Mouse (Mus musculus) MEL (cell line): Measurements from ENCODE around the gene Ppfibp1. TPM values are rescaled to one million over a fixed set of nuclear protein-coding genes. Genes with fewer than 3 reads are reported as not detected.

ENCODE experiments used
- DNase-seq: peaks from one replicate; pipeline ENCODE4 v3.0.0; 2011; ENCODE audit warnings: low read depth, low spot score
- H3K27ac ChIP-seq: 2 replicates; pipeline ENCODE4 v1.5.1; 2012; ENCODE audit warnings: low read depth, mild to moderate bottlenecking, control low read depth, low read length, moderate library complexity; ENCODE audit not compliant: control insufficient read depth
- H3K27me3 ChIP-seq, 2 experiments: fragments of 150-350 bp in 1 of 2; sonication (generic) in 1 of 2; 2 replicates each; pipeline ENCODE4 v1.6.1; 2012; ENCODE audit warnings: low read length in 2 of 2, mild to moderate bottlenecking in 2 of 2, improper control_type of control experiment in 1 of 2, moderate library complexity in 1 of 2; ENCODE audit not compliant: insufficient read depth in 2 of 2, control insufficient read depth in 1 of 2
- H3K36me3 ChIP-seq, 2 experiments: 2 replicates each; pipeline ENCODE4 v1.6.1; 2012 to 2014; ENCODE audit warnings: low read length in 2 of 2, improper control_type of control experiment in 1 of 2, inconsistent platforms in 1 of 2, mild to moderate bottlenecking in 1 of 2; ENCODE audit not compliant: insufficient read depth in 2 of 2, control insufficient read depth in 1 of 2
- H3K4me1 ChIP-seq, 2 experiments: fragments of 150-350 bp in 1 of 2; sonication (generic) in 1 of 2; 2 replicates each; pipeline ENCODE4 v1.6.1; 2012; ENCODE audit warnings: low read length in 2 of 2, improper control_type of control experiment in 1 of 2, mild to moderate bottlenecking in 1 of 2; ENCODE audit not compliant: insufficient read depth in 2 of 2, control insufficient read depth in 1 of 2
- H3K4me3 ChIP-seq, 2 experiments: fragments of 150-350 bp in 1 of 2; sonication (generic) in 1 of 2; 2 replicates each; pipeline ENCODE4 v1.5.1; 2012; ENCODE audit warnings: low read depth in 2 of 2, low read length in 2 of 2, mild to moderate bottlenecking in 2 of 2, moderate library complexity in 2 of 2, control low read depth in 1 of 2, improper control_type of control experiment in 1 of 2; ENCODE audit not compliant: control insufficient read depth in 1 of 2, insufficient read depth in 1 of 2
- H3K79me2 ChIP-seq: 2 replicates; pipeline ENCODE4 v1.6.1; 2012; ENCODE audit warnings: mild to moderate bottlenecking, low read length, moderate library complexity; ENCODE audit not compliant: control insufficient read depth, poor library complexity, insufficient read depth
- H3K9ac ChIP-seq: 2 replicates; pipeline ENCODE4 v1.6.1; 2012; ENCODE audit warnings: low read depth, mild to moderate bottlenecking, control low read depth, low read length, moderate library complexity; ENCODE audit not compliant: control insufficient read depth, poor library complexity, severe bottlenecking
- H3K9me3 ChIP-seq: fragments of 150-350 bp; sonication (generic); replicated peaks from 2 replicates; pipeline ENCODE4 v1.6.1; 2012; ENCODE audit warnings: mild to moderate bottlenecking, low read length, improper control_type of control experiment, moderate library complexity; ENCODE audit not compliant: insufficient read depth
- BHLHE40 ChIP-seq: IDR thresholded peaks from 2 replicates; pipeline ENCODE4 v1.6.1; 2012; ENCODE audit warnings: low read depth, mild to moderate bottlenecking, inconsistent platforms, low read length, improper control_type of control experiment, borderline replicate concordance
- CHD1 ChIP-seq: IDR thresholded peaks from 2 replicates; pipeline ENCODE4 v1.6.1; 2012; ENCODE audit warnings: low read depth, mild to moderate bottlenecking, inconsistent platforms, low read length, improper control_type of control experiment
- HCFC1 ChIP-seq: IDR thresholded peaks from 2 replicates; pipeline ENCODE4 v1.6.1; 2012; ENCODE audit warnings: low read depth, mild to moderate bottlenecking, inconsistent platforms, low read length, improper control_type of control experiment, moderate library complexity
- KAT2A ChIP-seq: conservative IDR thresholded peaks from 2 replicates; pipeline ENCODE4 v1.6.1; 2012; ENCODE audit warnings: low read depth, low read length, improper control_type of control experiment, inconsistent platforms
- MAZ ChIP-seq: IDR thresholded peaks from 2 replicates; pipeline ENCODE4 v1.6.1; 2012; ENCODE audit warnings: low read depth, mild to moderate bottlenecking, inconsistent platforms, low read length, improper control_type of control experiment
- MEF2A ChIP-seq: IDR thresholded peaks from 2 replicates; pipeline ENCODE4 v1.6.1; 2014; ENCODE audit warnings: low read depth, mild to moderate bottlenecking, inconsistent platforms, low read length, improper control_type of control experiment; ENCODE audit not compliant: poor library complexity, insufficient replicate concordance, severe bottlenecking; ENCODE audit errors: extremely low read depth
- MYB ChIP-seq: IDR thresholded peaks from 2 replicates; pipeline ENCODE4 v1.6.1; 2011; ENCODE audit warnings: mild to moderate bottlenecking, low read depth, low read length, improper control_type of control experiment
- NELFE ChIP-seq: IDR thresholded peaks from 2 replicates; pipeline ENCODE4 v1.6.1; 2011; ENCODE audit warnings: low read depth, low read length, improper control_type of control experiment
- POLR2AphosphoS2 ChIP-seq: IDR thresholded peaks from 2 replicates; pipeline ENCODE4 v1.6.1; 2011; ENCODE audit warnings: low read length, improper control_type of control experiment
- POLR2AphosphoS5 ChIP-seq: IDR thresholded peaks from 2 replicates; pipeline ENCODE4 v1.6.1; 2012; ENCODE audit warnings: low read depth, borderline replicate concordance, mild to moderate bottlenecking, inconsistent platforms, low read length, moderate library complexity, mixed read lengths
- SMC3 ChIP-seq: IDR thresholded peaks from 2 replicates; pipeline ENCODE4 v1.6.1; 2011; ENCODE audit warnings: low read depth, low read length, improper control_type of control experiment
- TAL1 ChIP-seq: IDR thresholded peaks from 2 replicates; pipeline ENCODE4 v1.6.1; 2012; ENCODE audit warnings: mild to moderate bottlenecking, inconsistent platforms, low read length, moderate library complexity, mixed read lengths
- TBP ChIP-seq: IDR thresholded peaks from 2 replicates; pipeline ENCODE4 v1.8.0; 2011; ENCODE audit warnings: low read depth, low read length, improper control_type of control experiment
- UBTF ChIP-seq: IDR thresholded peaks from 2 replicates; pipeline ENCODE4 v1.6.1; 2012; ENCODE audit warnings: low read depth, mild to moderate bottlenecking, inconsistent platforms, low read length, improper control_type of control experiment, moderate library complexity, borderline replicate concordance; ENCODE audit not compliant: insufficient read depth
- USF2 ChIP-seq, 2 experiments: IDR thresholded peaks; 2 replicates each; pipeline ENCODE4 v1.6.1; 2011 to 2012; ENCODE audit warnings: improper control_type of control experiment in 2 of 2, low read length in 2 of 2, borderline replicate concordance in 1 of 2, inconsistent platforms in 1 of 2, low read depth in 1 of 2, mild to moderate bottlenecking in 1 of 2; ENCODE audit not compliant: insufficient read depth in 1 of 2
- ZKSCAN1 ChIP-seq: IDR thresholded peaks from 2 replicates; pipeline ENCODE4 v1.6.1; 2012; ENCODE audit warnings: low read depth, mild to moderate bottlenecking, inconsistent platforms, low read length, improper control_type of control experiment, moderate library complexity
- ZMIZ1 ChIP-seq: IDR thresholded peaks from 2 replicates; pipeline ENCODE4 v1.6.1; 2012; ENCODE audit warnings: low read depth, mild to moderate bottlenecking, inconsistent platforms, low read length, improper control_type of control experiment, moderate library complexity
- polyA plus RNA-seq, 2 experiments: library from polyadenylated mRNA; stranded (reverse) in 1 of 2; unstranded in 1 of 2; fragments of >175 nt in 1 of 2; fragments of >200 nt in 1 of 2; gene quantifications; 2 replicates each; pipeline versions ENCODE4 v1.2.1 to v1.2.4; 2012; ENCODE audit warnings: low replicate concordance in 2 of 2, low read depth in 1 of 2; ENCODE audit not compliant: insufficient read length in 2 of 2, insufficient read depth in 1 of 2, missing spikeins in 1 of 2
- total RNA-seq: library from RNA; depleted of rRNA; stranded (reverse); fragments of 300-350 nt; gene quantifications from 2 replicates; pipeline ENCODE4 v1.2.3, GENCODE M21; 2012

Ppfibp1 gene
- total and polyA plus RNA-seq, 3 experiments: 12.2 to 14.6 TPM; not detected in 1

GRCm38 (mm10) chr6:147049239-147049805 lies 161.0 kb downstream of the Ppfibp1 start:
- peaks cover 12% of the 10 kb centered on the region for H3K79me2 ChIP-seq
- no peaks in the 10 kb centered on the region for H3K27me3 ChIP-seq
- H3K4me1 ChIP-seq: no peaks in the 10 kb centered on the region
- H3K9me3 ChIP-seq: no peaks in the 10 kb centered on the region
- H3K27ac ChIP-seq: no peak overlapping the region
- H3K4me3 ChIP-seq: no peak overlapping the region
- DNase-seq: no peak
- H3K36me3 ChIP-seq: peaks cover under 1 to 21% of the 10 kb centered on the region in 2 experiments
- no peak for TF ChIP-seq MAZ
- no peak for TF ChIP-seq ZMIZ1
- no peak for TF ChIP-seq MEF2A
- TF ChIP-seq TAL1: no peak
- no peak for TF ChIP-seq CHD1
- no peak for TF ChIP-seq MYB
- no peak for TF ChIP-seq NELFE
- TF ChIP-seq ZKSCAN1: no peak
- no peak for TF ChIP-seq UBTF
- no peak for TF ChIP-seq USF2 (IDR thresholded peaks at IDR 0.05; ENCODE audit: borderline replicate concordance in 1 of 2, insufficient read depth in 1 of 2, low read depth in 1 of 2, low read length in 2 of 2)
- TF ChIP-seq TBP: no peak
- no peak overlapping the region for H3K9ac ChIP-seq

- no peak overlapping the region for H3K4me3 ChIP-seq
- no peak for TF ChIP-seq POLR2AphosphoS5
- TF ChIP-seq MEF2A: no peak
- no peak for DNase-seq
- H3K9me3 ChIP-seq: no peaks in the 10 kb centered on the region
- H3K79me2 ChIP-seq: no peaks in the 10 kb centered on the region
- no peak overlapping the region for H3K9ac ChIP-seq
- H3K36me3 ChIP-seq: peaks cover 0 to 27% of the 10 kb centered on the region in 2 experiments; a peak in 2 of 4 replicates
- no peak overlapping the region for H3K27ac ChIP-seq
- no peaks in the 10 kb centered on the region for H3K27me3 ChIP-seq
- H3K4me1 ChIP-seq: no peaks in the 10 kb centered on the region
Measured at GRCm38 (mm10) chr6:147051666-147052065, 163.4 kb downstream of the Ppfibp1 start.

GRCm38 (mm10) chr6:147052440-147052839 lies 164.2 kb downstream of the Ppfibp1 start:
- H3K9me3 ChIP-seq: no peaks in the 10 kb centered on the region
- H3K9ac ChIP-seq: no peak overlapping the region
- H3K27me3 ChIP-seq: no peaks in the 10 kb centered on the region
- H3K27ac ChIP-seq: no peak overlapping the region
- H3K36me3 ChIP-seq: peaks cover 0 to 31% of the 10 kb centered on the region in 2 experiments; a peak in 2 of 4 replicates
- no peak overlapping the region for H3K4me3 ChIP-seq
- no peaks in the 10 kb centered on the region for H3K79me2 ChIP-seq
- DNase-seq: no peak
- no peaks in the 10 kb centered on the region for H3K4me1 ChIP-seq
- TF ChIP-seq BHLHE40 (no peak), TAL1 (no peak), SMC3 (no peak), KAT2A (no peak), POLR2AphosphoS2 (no peak), HCFC1 (no peak)
